Mouse (Mus musculus) liver, embryonic 16.5 days (tissue): ENCODE measurements around the gene Pdcd6. TPM values are rescaled to one million over a fixed set of nuclear protein-coding genes. Genes with fewer than 3 reads are reported as not detected.

Experiments
- polyA plus RNA-seq: library from polyadenylated mRNA; unstranded; fragments of >200 nt; fragmentation: Nextera tagmentation; extraction: Ambion mirVana; gene quantifications from 2 replicates; pipeline ENCODE4 v1.2.1, GENCODE M21; 2015

Pdcd6 gene
- polyA plus RNA-seq, 1 experiment from 2014 or later, result 58.9 TPM

Other genes with a start within 250 kb of the Pdcd6 start
- 0.02 TPM in 1 of 2 replicates, not detected in the other for gene Slc9a3, start 196.1 kb downstream of the Pdcd6 start, polyA plus RNA-seq
- 21.2 and 24.8 TPM in 2 replicates for gene Exoc3, start 108.8 kb downstream of the Pdcd6 start, polyA plus RNA-seq
- 0.08 and 0.11 TPM in 2 replicates for gene Ahrr, start 25.2 kb downstream of the Pdcd6 start, polyA plus RNA-seq
- gene Sdha, start 32.7 kb upstream of the Pdcd6 start, polyA plus RNA-seq, result 160 and 161 TPM in 2 replicates
- gene Ccdc127, start 32.7 kb upstream of the Pdcd6 start, polyA plus RNA-seq, result 17.7 and 19.0 TPM in 2 replicates
- not detected in 2 replicates for gene Lrrc14b, start 46.4 kb upstream of the Pdcd6 start, polyA plus RNA-seq
- 0.50 and 0.73 TPM in 2 replicates for gene Zfp72, start 73.3 kb upstream of the Pdcd6 start, polyA plus RNA-seq
- gene Ftl1-ps1, start 82.1 kb upstream of the Pdcd6 start, polyA plus RNA-seq, result 88.0 and 91.7 TPM in 2 replicates
- 8.2 and 8.9 TPM in 2 replicates for gene Zfp825, start 176.4 kb upstream of the Pdcd6 start, polyA plus RNA-seq